Mouse (Mus musculus) heart, adult 2 months (tissue): ENCODE measurements around the gene Rbm14. TPM values are rescaled to one million over a fixed set of nuclear protein-coding genes. Genes with fewer than 3 reads are reported as not detected.
"Not testable (repeated sequence)": the region's sequence is repeated elsewhere in the genome, so short reads cannot be mapped to it uniquely, and the experiment has no call there.

Experiments used
- DNase-seq, 2 experiments: peaks; one replicate each; pipeline ENCODE4 v3.0.0; 2021
- H3K27ac ChIP-seq: fragments of 200-600 bp; 2 replicates; pipeline ENCODE4 v1.8.1; 2022
- H3K27me3 ChIP-seq: fragments of 200-500 bp; 2 replicates; pipeline ENCODE4 v1.6.1; 2012; ENCODE audit warnings: mild to moderate bottlenecking, low read length, inconsistent platforms, mixed read lengths; ENCODE audit not compliant: control insufficient read depth, insufficient read depth
- H3K36me3 ChIP-seq: fragments of 200-500 bp; 2 replicates; pipeline ENCODE4 v1.6.1; 2012; ENCODE audit warnings: low read length, inconsistent platforms; ENCODE audit not compliant: control insufficient read depth, insufficient read depth
- H3K4me1 ChIP-seq: fragments of 200-500 bp; 2 replicates; pipeline ENCODE4 v1.6.1; 2011; ENCODE audit warnings: low read length; ENCODE audit not compliant: control insufficient read depth, insufficient read depth
- H3K4me3 ChIP-seq: fragments of 200-600 bp; 2 replicates; pipeline ENCODE4 v1.8.1; 2022
- H3K79me2 ChIP-seq: fragments of 200-500 bp; replicated peaks from 2 replicates; pipeline ENCODE4 v1.6.1; 2012; ENCODE audit warnings: mild to moderate bottlenecking, inconsistent platforms, low read length, moderate library complexity, mixed read lengths; ENCODE audit not compliant: control insufficient read depth, insufficient read depth
- H3K9ac ChIP-seq: fragments of 200-500 bp; 2 replicates; pipeline ENCODE4 v1.6.1; 2012; ENCODE audit warnings: low read depth, mild to moderate bottlenecking, control low read depth, inconsistent platforms, low read length, mixed read lengths
- CTCF ChIP-seq: fragments of 200-600 bp; IDR thresholded peaks from 2 replicates; pipeline ENCODE4 v1.8.1; 2022; ENCODE audit warnings: antibody characterized with exemption, mild to moderate bottlenecking, moderate library complexity
- EP300 ChIP-seq: fragments of 200-500 bp; IDR thresholded peaks from 2 replicates; pipeline ENCODE4 v1.6.1; 2011; ENCODE audit warnings: low read depth, low read length, control low read depth; ENCODE audit not compliant: insufficient read depth
- POLR2A ChIP-seq: fragments of 200-500 bp; IDR thresholded peaks from 2 replicates; pipeline ENCODE4 v1.6.1; 2011; ENCODE audit warnings: mild to moderate bottlenecking, low read depth, low read length, control low read depth; ENCODE audit not compliant: insufficient read depth
- WGBS: fragments of 180-500 bp; shearing (Covaris S2); methylation state at CpG from one replicate; pipeline ENCODE4 v1.1.7; 2018; 5-methylcytosine and 5-hydroxymethylcytosine counted together
- intact Hi-C: fragments of 180-260 bp; cut with DNase I; formaldehyde crosslinking; loops from one replicate; pipeline ENCODE4 v1.15.1; 2025
- polyA plus RNA-seq: library from polyadenylated mRNA; depleted of rRNA; stranded (reverse); fragments of >200 nt; gene quantifications from 2 replicates; pipeline ENCODE4 v1.2.3, GENCODE M21; 2012
- total RNA-seq, 2 experiments: library from RNA; stranded (reverse); gene quantifications; 2 replicates each; pipeline ENCODE4 v1.2.3; 2021

Rbm14 gene
- total and polyA plus RNA-seq, 3 experiments, result 16.2 to 25.4 (median 19.5) TPM

DNA sequence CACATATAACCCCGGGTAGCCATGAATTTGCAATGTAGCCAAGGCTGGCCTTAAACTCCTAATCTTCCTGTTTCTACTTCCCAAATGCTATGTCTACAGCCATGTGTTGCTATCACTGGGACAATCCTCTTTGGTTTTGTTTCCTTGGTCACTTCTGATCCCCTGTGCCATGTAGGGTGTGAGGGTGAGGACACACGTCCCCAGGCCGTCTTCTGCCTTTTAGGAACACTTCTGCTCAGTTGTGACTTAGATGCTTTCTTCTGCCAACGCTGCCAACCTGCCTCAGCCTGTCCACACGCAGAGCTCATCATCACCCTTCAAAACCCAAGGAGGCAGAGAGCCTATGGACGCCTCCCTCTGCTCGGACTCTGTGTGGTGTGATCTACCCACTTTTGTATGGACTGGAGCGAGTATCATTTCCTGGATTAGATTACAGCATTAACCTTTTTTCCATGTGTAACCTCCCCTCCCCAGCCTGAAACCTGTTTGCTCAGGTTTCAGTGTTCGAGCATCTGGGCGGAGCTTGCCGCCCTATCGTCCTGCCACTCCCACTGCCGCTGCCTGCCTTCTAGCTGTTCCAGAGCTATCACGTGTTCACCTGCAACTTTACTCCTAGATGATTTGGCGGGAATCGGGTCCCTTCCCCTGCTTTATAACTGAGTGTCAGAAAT is 17.1 kb upstream of the Rbm14 start:
- Histone ChIP-seq H3K4me1 (no peaks in the 10 kb centered on the region), H3K9ac (no peak overlapping the region), H3K79me2 (no peaks in the 10 kb centered on the region), H3K27ac (no peak overlapping the region), H3K36me3 (no peaks in the 10 kb centered on the region), H3K27me3 (no peaks in the 10 kb centered on the region), H3K4me3 (no peak overlapping the region)
- no peak for DNase-seq
- intact Hi-C loops, result no loop called here
- WGBS, result 67% methylated on average over 16 of the region's 16 CpGs
- TF ChIP-seq CTCF (no peak), POLR2A (no peak), EP300 (no peak)

DNA sequence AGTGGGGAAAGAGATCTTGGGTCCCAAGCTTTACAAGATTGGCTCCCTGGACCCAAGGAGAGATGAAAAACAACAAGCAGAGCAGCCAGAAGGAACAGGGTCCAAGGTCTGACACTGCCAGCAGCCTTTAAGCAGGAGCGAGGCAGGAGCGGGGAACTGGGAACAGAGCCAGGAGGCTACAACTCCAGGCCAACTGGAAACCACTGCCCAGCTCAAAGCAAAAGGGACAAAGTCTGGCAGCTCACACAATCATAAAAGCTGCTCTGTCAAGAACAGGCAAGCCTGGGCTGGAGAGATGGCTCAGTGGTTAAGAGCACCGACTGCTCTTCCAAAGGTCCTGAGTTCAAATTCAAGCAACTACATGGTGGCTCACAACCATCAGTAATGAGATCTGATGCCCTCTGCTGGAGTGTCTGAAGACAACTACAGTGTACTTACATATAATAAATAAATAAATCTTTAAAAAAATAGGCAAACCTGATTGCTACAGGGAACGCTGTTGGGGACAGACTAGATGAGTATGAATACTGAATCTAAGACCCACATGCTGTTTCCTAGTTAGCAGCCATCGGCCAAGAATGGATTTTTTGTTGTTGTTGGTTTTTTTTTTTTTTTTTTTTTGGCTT is 9.4 kb upstream of the Rbm14 start:
- TF ChIP-seq POLR2A, result no peak
- 0 out of 2 replicates have a peak, but pooled peaks have one; percentile 17 for TF ChIP-seq EP300
- TF ChIP-seq CTCF, result peak; percentile 61
- Histone ChIP-seq H3K9ac (no peak overlapping the region), H3K27me3 (peaks cover 1% of the 10 kb centered on the region; the same call in 1 of the 2 replicates), H3K36me3 (no peaks in the 10 kb centered on the region), H3K4me3 (no peak overlapping the region), H3K79me2 (no peaks in the 10 kb centered on the region), H3K4me1 (no peaks in the 10 kb centered on the region), H3K27ac (no peak overlapping the region)
- intact Hi-C loops, result no loop called here
- DNase-seq, result peak; percentile 80 to 88
- 36% methylated on average over 5 of the region's 5 CpGs for WGBS

DNA sequence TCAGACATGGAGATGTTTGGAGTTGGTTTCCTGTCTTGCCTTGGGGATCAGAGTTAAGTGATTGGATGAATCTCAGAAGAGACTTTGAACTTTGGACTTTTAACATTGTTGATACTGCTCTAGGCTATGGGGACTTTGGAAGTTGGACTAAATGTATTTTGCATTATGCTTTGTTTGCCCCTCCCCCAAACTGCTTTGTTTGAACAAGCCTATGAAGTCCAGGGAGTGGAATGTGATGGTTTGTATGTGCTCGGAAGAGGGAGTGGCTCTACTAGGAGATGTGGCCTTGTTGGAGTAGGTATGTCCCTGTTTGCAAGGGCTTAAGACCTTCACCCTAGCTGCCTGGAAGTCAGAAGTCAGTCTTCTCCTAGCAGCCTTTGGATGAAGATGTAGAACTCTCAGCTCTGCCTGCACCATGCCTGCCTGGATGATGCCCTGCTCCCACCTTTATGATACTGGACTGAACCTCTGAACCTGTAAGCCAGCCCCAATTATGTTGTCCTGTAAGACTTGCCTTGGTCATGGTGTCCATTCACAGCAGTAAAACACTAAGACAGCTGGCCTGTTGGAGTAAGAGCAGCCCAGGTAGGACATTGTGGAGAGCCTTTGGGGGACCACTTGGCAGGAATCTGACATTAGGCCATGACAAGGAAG is 5.9 kb upstream of the Rbm14 start:
- Histone ChIP-seq H3K4me1 (no peaks in the 10 kb centered on the region), H3K4me3 (no peak overlapping the region), H3K9ac (no peak overlapping the region), H3K27me3 (peaks cover 1% of the 10 kb centered on the region; the same call in 1 of the 2 replicates), H3K79me2 (no peaks in the 10 kb centered on the region), H3K27ac (no peak overlapping the region), H3K36me3 (no peaks in the 10 kb centered on the region)
- TF ChIP-seq CTCF, result no peak
- TF ChIP-seq POLR2A, result no peak
- no peak for TF ChIP-seq EP300
- WGBS, result 53% methylated on average over 1 of the region's 1 CpGs
- intact Hi-C loops, result no loop called here
- no peak for DNase-seq

DNA sequence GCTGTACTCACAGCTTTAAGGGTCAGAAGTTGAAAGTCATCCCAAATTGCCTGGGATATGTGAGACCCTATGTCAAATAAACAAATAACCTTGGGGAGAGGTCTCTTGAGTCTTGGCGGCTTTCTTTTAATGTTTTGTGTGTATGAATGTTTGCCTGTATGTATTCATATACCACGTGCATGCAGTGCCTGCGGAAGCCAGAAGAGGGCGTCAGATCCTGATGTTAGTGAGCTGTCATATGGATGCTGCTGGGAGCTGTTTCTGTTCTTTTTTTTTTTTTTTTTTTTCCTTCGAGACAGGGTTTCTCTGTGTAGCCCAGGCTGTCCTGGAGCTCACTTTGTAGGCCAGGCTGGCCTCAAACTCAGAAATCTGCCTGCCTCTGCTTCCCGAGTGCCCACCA is 1.6 kb upstream of the Rbm14 start:
- no peak overlapping the region for H3K4me3 ChIP-seq
- DNase-seq, result no peak
- no peak for TF ChIP-seq EP300
- TF ChIP-seq CTCF, result no peak
- no peak for TF ChIP-seq POLR2A
- H3K27ac ChIP-seq, result no peak overlapping the region
- intact Hi-C loops, result no loop called here
- H3K27me3 ChIP-seq, result peaks cover 1% of the 10 kb centered on the region; the same call in 1 of the 2 replicates
- peaks cover 14% of the 10 kb centered on the region for H3K36me3 ChIP-seq
- H3K4me1 ChIP-seq, result peaks cover 4% of the 10 kb centered on the region
- WGBS, result 79% methylated on average over 6 of the region's 6 CpGs
- no peak overlapping the region for H3K9ac ChIP-seq
- peaks cover 5% of the 10 kb centered on the region; the same call in 1 of the 2 replicates for H3K79me2 ChIP-seq

DNA sequence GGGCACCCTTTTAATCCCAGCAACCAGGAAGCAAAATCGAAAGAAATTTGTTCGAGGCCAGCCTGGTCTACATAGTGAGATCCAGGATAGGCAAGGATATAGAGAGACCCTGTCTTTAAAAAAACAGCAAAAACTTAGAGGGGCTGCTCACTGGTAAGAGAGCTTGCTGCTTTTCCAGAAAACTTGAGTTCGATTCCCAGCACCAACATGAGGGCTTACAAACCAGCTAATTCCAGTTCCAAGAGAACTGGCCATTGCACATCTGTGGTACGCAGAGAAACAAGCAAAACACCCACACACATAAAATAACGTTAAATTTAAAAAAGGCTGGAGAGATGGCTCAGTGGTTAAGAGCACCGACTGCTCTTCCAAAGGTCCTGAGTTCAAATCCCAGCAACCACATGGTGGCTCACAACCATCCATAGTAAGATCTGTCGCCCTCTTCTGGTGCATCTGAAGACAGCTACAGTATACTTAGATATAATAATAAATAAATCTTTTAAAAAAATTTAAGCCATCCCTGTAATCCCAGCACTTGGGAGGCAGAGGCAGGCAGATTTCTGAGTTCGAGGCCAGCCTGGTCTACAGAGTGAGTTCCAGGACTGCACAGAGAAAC is 1.0 kb upstream of the Rbm14 start:
- Histone ChIP-seq H3K4me3 (peak overlapping the region; percentile 86), H3K27ac (peak overlapping the region; percentile 88), H3K36me3 (peaks cover 14% of the 10 kb centered on the region)
- intact Hi-C loops, H3K79me2 ChIP-seq, H3K27me3 ChIP-seq, DNase-seq, H3K4me1 ChIP-seq, H3K9ac ChIP-seq: not testable (repeated sequence)
- WGBS, result 73% methylated on average over 8 of the region's 8 CpGs
- TF ChIP-seq CTCF, result peak; percentile 46

DNA sequence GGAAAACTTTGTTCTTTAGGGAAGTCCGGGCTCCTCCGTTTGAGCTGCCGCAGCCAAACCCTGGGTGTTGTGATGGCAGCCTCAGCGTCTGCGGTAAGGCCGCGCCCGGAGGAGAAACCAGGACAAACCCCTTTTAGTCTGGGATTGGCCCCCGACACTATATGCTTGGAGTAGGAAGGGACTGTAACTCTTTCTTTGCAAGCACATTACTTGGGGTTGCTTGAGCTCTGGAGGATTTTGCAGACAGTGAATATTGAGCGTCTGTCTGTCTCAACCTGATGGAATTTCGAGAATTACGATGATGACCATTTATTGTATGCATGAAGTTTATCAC is 442 bp upstream of the Rbm14 start:
- H3K9ac ChIP-seq, result peak overlapping the region; percentile 87
- TF ChIP-seq CTCF (no peak), POLR2A (no peak), EP300 (no peak)
- WGBS, result 3% methylated on average over 12 of the region's 12 CpGs
- H3K27ac ChIP-seq, result peak overlapping the region; percentile 88
- peak overlapping the region; percentile 86 for H3K4me3 ChIP-seq
- peaks cover 7% of the 10 kb centered on the region; the same call in 1 of the 2 replicates for H3K79me2 ChIP-seq
- peaks cover 4% of the 10 kb centered on the region for H3K4me1 ChIP-seq
- intact Hi-C loops, result loop anchor here (2.0 kb wide), 2 partner anchors 27 to 55 kb away; partner anchors contain the start of genes Ccdc87, Ccs and Rbm4b
- peaks cover 14% of the 10 kb centered on the region for H3K36me3 ChIP-seq
- H3K27me3 ChIP-seq, result peaks cover 1% of the 10 kb centered on the region; the same call in 1 of the 2 replicates
- DNase-seq, result no peak
